Mouse (Mus musculus): Measurements from ENCODE around the gene 2700049A03Rik. TPM values are rescaled to one million over a fixed set of nuclear protein-coding genes. Genes with fewer than 3 reads are reported as not detected.
A peak's percentile ranks its signal among the peaks of the same experiment; 100 is the strongest.
"Not testable (repeated sequence)": the region's sequence is repeated elsewhere in the genome, so short reads cannot be mapped to it uniquely, and the experiment has no call there.

Gene 2700049A03Rik
- 1 to 10 TPM; 5.6 to 5.7 TPM for total RNA-seq (2021)
- long read RNA-seq, experiment 1, full-length matches to known transcripts: 4 of 11 reads
- long read RNA-seq, experiment 1, partial matches to known transcripts: 1 of 11 reads
- long read RNA-seq, experiment 1, other reads (novel, unspliced or antisense): 6 of 11 reads
- long read RNA-seq, experiment 2, full-length matches to known transcripts: 5 of 7 reads
- long read RNA-seq, experiment 2, partial matches to known transcripts: 0 of 7 reads
- long read RNA-seq, experiment 2, other reads (novel, unspliced or antisense): 2 of 7 reads

- no peak for TF ChIP-seq CTCF (IDR thresholded peaks at IDR 0.05)
- DNase-seq (ENCODE audit: extremely low spot score in 1 of 2, low spot score in 2 of 2): peak; percentile 70 to 80
- Histone ChIP-seq H3K27ac (peak within 1 kb of the TSS; percentile 93), H3K4me3 (peak within 1 kb of the TSS; percentile 80)
- intact Hi-C loops (cut with DNase I): no loop called here
Observed at GRCm38 (mm10) chr12:71136130-71136973, at the start of gene 2700049A03Rik, which contains the start of gene Timm9. Gene 2700049A03Rik (plus strand): TSS chr12:71136848. Gene Timm9 (minus strand): TSS chr12:71136684.

- DNase-seq (ENCODE audit: extremely low spot score in 1 of 2, low spot score in 2 of 2); H3K4me3 ChIP-seq; intact Hi-C loops (cut with DNase I); H3K27ac ChIP-seq: not testable (repeated sequence)
Observed at GRCm38 (mm10) chr12:71104275-71104674, 32.4 kb upstream of the 2700049A03Rik start.

GRCm38 (mm10) chr12:71107216-71107771 lies 29.4 kb upstream of the 2700049A03Rik start:
- no peak for TF ChIP-seq CTCF (IDR thresholded peaks at IDR 0.05)
- intact Hi-C loops (cut with DNase I): no loop called here
- no peak overlapping the region for H3K4me3 ChIP-seq
- DNase-seq (ENCODE audit: extremely low spot score in 1 of 2, low spot score in 2 of 2): no peak
- H3K27ac ChIP-seq: no peak overlapping the region

GRCm38 (mm10) chr12:71111331-71111730 lies 25.3 kb upstream of the 2700049A03Rik start, which contains the start of gene Tomm20l:
Gene Tomm20l (plus strand): TSS chr12:71111428.
- intact Hi-C loops (cut with DNase I): no loop called here
- peak; percentile 25 for TF ChIP-seq CTCF (IDR thresholded peaks at IDR 0.05)
- H3K27ac ChIP-seq: no peak within 1 kb of the TSS
- peak within 1 kb of the TSS; percentile 23 for H3K4me3 ChIP-seq
- no peak for DNase-seq (ENCODE audit: extremely low spot score in 1 of 2, low spot score in 2 of 2)

- intact Hi-C loops (cut with DNase I): no loop called here
- no peak for TF ChIP-seq CTCF (IDR thresholded peaks at IDR 0.05)
- no peak for DNase-seq (ENCODE audit: extremely low spot score in 1 of 2, low spot score in 2 of 2)
- Histone ChIP-seq H3K27ac (no peak overlapping the region), H3K4me3 (no peak overlapping the region)
Observed at GRCm38 (mm10) chr12:71113074-71113473, 23.6 kb upstream of the 2700049A03Rik start.

DNA sequence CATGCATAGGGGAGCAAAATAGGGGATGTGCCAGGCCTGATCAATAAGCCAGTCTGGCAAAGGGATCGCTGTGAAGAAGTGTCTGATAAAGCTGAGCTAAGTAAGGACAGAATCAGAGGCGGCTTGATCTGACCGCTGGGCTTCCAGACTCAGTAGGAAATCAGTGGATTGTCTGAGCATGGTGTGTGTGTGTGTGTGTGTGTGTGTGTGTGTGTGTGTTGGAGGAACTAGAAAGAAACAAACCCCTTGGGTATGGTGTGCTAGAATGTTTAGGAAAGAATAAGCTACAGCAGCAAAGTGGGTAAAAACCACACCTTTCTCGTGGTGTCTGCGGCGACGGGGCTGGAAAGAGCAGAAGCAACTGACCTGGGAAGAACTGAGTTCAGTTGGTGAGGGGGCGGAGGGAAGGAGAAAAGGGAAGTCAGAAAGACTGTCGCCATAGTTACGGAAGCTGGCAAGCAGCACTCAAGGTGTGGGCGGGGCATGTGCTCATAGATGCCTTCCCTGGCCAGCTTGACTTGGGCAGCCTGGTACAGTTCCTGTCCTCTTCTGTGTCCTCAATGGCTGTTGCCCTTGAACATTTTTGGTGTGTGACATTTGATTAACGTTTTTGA lies 22.9 kb upstream of the 2700049A03Rik start:
- TF ChIP-seq CTCF (IDR thresholded peaks at IDR 0.05): no peak
- intact Hi-C loops (cut with DNase I): no loop called here
- H3K27ac ChIP-seq: no peak overlapping the region
- peak; percentile 55 to 63 for DNase-seq (ENCODE audit: extremely low spot score in 1 of 2, low spot score in 2 of 2)
- no peak overlapping the region for H3K4me3 ChIP-seq

DNA sequence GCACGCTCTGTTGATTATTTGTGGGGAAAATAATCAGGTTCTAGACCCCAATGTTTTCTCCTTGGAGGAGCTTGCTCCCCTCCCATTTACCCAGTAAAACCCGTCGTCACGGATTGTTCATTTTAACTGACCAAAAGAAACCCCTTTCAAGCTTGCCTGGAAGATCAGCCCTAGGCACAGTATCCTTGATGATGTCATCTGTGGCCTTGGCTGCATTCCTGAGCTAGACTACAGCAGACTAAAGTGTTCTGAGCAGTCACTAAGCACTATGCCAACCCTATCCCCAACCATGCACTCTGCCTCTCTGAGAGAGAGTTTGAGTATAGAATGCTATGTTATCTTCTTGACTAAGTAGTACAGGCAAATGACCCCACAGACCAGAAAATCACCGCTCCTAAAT lies 20.2 kb upstream of the 2700049A03Rik start:
- DNase-seq (ENCODE audit: extremely low spot score in 1 of 2, low spot score in 2 of 2): no peak
- Histone ChIP-seq H3K27ac (no peak overlapping the region), H3K4me3 (no peak overlapping the region)
- no peak for TF ChIP-seq CTCF (IDR thresholded peaks at IDR 0.05)
- intact Hi-C loops (cut with DNase I): no loop called here

DNA sequence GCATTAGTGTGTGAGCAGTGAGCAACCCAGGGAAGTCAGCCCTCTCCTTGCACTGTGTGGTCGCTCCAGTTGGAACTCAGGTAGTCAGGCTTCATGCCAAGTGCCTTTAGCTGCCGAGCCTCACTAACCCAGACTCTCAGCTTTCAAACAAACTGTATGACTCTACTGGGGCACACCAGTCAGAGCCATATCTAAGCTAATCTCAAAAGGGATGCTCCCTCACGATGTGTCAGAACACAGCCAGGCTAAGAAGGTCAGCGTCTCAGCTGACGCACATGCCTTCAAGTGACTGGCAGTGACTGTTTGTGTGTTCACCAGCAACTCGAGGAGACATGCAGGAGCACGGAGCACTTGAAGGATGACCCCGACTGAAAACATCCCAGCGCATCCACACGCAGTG lies 13.9 kb upstream of the 2700049A03Rik start:
- no peak for DNase-seq (ENCODE audit: extremely low spot score in 1 of 2, low spot score in 2 of 2)
- TF ChIP-seq CTCF (IDR thresholded peaks at IDR 0.05): no peak
- no peak overlapping the region for H3K27ac ChIP-seq

DNA sequence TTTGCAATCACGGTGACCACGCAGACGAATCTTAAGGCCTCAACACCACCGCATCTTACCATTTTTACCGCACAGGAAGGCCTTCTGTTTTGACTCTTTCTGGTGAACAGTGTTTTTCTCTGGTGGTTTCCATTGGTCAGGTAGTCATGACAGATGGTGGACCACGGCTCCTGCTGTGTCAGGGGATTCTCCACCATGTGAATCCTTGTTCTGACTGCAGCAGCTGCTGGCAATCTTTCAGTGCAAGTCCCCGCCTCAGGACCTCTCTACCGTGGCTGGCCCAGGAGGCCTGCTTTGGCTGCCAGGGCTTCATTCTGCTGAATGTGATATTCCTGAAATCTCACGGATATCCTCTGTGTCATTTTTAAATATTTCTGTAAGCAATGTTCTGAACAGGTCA lies 13.4 kb upstream of the 2700049A03Rik start:
- intact Hi-C loops (cut with DNase I): no loop called here
- Histone ChIP-seq H3K4me3 (no peak overlapping the region), H3K27ac (no peak overlapping the region)
- TF ChIP-seq CTCF (IDR thresholded peaks at IDR 0.05): no peak
- no peak for DNase-seq (ENCODE audit: extremely low spot score in 1 of 2, low spot score in 2 of 2)

More for the DNA sequence above, 13.9 kb upstream of the 2700049A03Rik start:
- no peak overlapping the region for H3K4me3 ChIP-seq
- intact Hi-C loops (cut with DNase I): no loop called here

DNA sequence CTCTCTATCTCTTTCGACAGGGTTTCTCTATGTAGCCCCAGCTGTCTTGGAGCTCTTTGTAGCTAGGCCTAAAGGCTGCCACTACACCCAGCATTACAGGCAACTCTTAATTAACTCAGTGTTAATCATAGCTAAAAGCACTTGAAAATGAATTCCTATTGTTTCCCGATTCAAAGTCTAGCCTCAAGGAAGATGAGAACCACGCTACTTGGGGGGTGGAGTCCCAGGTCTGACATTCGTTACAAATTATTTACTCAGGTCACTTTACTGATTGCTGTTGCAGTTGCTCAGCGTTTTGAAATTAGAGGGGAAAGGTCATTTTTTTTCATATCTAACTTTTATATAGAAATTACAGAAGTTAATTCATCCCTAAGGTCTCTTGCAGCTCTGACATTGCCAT lies 1.1 kb upstream of the 2700049A03Rik start:
- TF ChIP-seq CTCF (IDR thresholded peaks at IDR 0.05): no peak
- DNase-seq (ENCODE audit: extremely low spot score in 1 of 2, low spot score in 2 of 2): no peak
- Histone ChIP-seq H3K27ac (no peak overlapping the region), H3K4me3 (peak overlapping the region; percentile 80)
- intact Hi-C loops (cut with DNase I): no loop called here

GRCm38 (mm10) chr12:71136974-71137491 lies 385 bp downstream of the 2700049A03Rik start:
- intact Hi-C loops (cut with DNase I): no loop called here
- DNase-seq (ENCODE audit: extremely low spot score in 1 of 2, low spot score in 2 of 2): peak; percentile 71 to 72
- TF ChIP-seq CTCF (IDR thresholded peaks at IDR 0.05): no peak
- H3K27ac ChIP-seq: peak overlapping the region; percentile 93
- peak overlapping the region; percentile 80 for H3K4me3 ChIP-seq
